Mouse (Mus musculus): ENCODE measurements around the gene Rad51b.

Rad51b gene

GRCm38 (mm10) chr12:79687683-79688386 is 390.8 kb downstream of the Rad51b start:
- POLR2A ChIA-PET, result interaction anchor here in 2 of 4 experiments (0.8 to 1.3 kb wide), 2 partner anchors 8 to 120 kb away, joined by 3 to 8 read pairs; no protein-coding TSS in a partner anchor

GRCm38 (mm10) chr12:79689299-79689698 is 392.2 kb downstream of the Rad51b start:
- ChIA-PET CTCF (no interaction called here), POLR2A (interaction anchor here in 1 of 4 experiments (1.2 kb wide), 1 partner anchor 14 kb away, joined by 5 read pairs; no protein-coding TSS in a partner anchor)

More at GRCm38 (mm10) chr12:79687683-79688386, 390.8 kb downstream of the Rad51b start:
- CTCF ChIA-PET, result interaction anchor here in 1 of 4 experiments (0.6 kb wide), 1 partner anchor 83 kb away, joined by 3 read pairs; no protein-coding TSS in a partner anchor

GRCm38 (mm10) chr12:79691929-79692862 is 395.1 kb downstream of the Rad51b start:
- ChIA-PET CTCF (interaction anchor here in 3 of 4 experiments (0.5 to 0.6 kb wide), 4 partner anchors 21 to 334 kb away, joined by 3 to 9 read pairs (median 6); no protein-coding TSS in a partner anchor), POLR2A (interaction anchor here in 2 of 4 experiments (0.5 to 1.4 kb wide), 4 partner anchors 14 to 791 kb away, joined by 3 to 4 read pairs (median 4); no protein-coding TSS in a partner anchor)

GRCm38 (mm10) chr12:79695832-79696434 is 398.9 kb downstream of the Rad51b start:
- POLR2A ChIA-PET, result interaction anchor here in 2 of 4 experiments (0.5 to 1.0 kb wide), 6 partner anchors 9 to 445 kb away, joined by 3 to 7 read pairs (median 3); no protein-coding TSS in a partner anchor
- CTCF ChIA-PET, result no interaction called here

- ChIA-PET CTCF (no interaction called here), POLR2A (no interaction called here)
These were observed 406.5 kb downstream of the Rad51b start for GRCm38 (mm10) chr12:79703555-79703954.

- ChIA-PET CTCF (no interaction called here), POLR2A (interaction anchor here in 2 of 4 experiments (0.5 to 1.4 kb wide), 4 partner anchors 8 to 103 kb away, joined by 3 read pairs; no protein-coding TSS in a partner anchor)
These were observed 408.6 kb downstream of the Rad51b start for GRCm38 (mm10) chr12:79705501-79706266.

GRCm38 (mm10) chr12:79707565-79708422 is 410.7 kb downstream of the Rad51b start:
- POLR2A ChIA-PET, result interaction anchor here in 1 of 4 experiments (1.4 kb wide), 1 partner anchor 8 kb away, joined by 3 read pairs; no protein-coding TSS in a partner anchor
- CTCF ChIA-PET, result interaction anchor here in 1 of 4 experiments (0.6 kb wide), 1 partner anchor 401 kb away, joined by 3 read pairs; no protein-coding TSS in a partner anchor

- ChIA-PET POLR2A (interaction anchor here in 1 of 4 experiments (1.0 kb wide), 1 partner anchor 103 kb away, joined by 3 read pairs; no protein-coding TSS in a partner anchor), CTCF (no interaction called here)
These were observed 411.3 kb downstream of the Rad51b start for GRCm38 (mm10) chr12:79708423-79708733.

- ChIA-PET POLR2A (interaction anchor here in 2 of 4 experiments (0.6 to 1.2 kb wide), 5 partner anchors 8 to 87 kb away, joined by 3 to 5 read pairs (median 4); no protein-coding TSS in a partner anchor), CTCF (interaction anchor here in 1 of 4 experiments (0.6 kb wide), 2 partner anchors 21 to 52 kb away, joined by 4 to 9 read pairs; no protein-coding TSS in a partner anchor)
These were observed 416.2 kb downstream of the Rad51b start for GRCm38 (mm10) chr12:79713286-79713685.

- CTCF ChIA-PET, result no interaction called here
- POLR2A ChIA-PET, result interaction anchor here in 1 of 4 experiments (0.6 kb wide), 1 partner anchor 97 kb away, joined by 6 read pairs; no protein-coding TSS in a partner anchor
These were observed 417.4 kb downstream of the Rad51b start for GRCm38 (mm10) chr12:79714484-79714883.

- POLR2A ChIA-PET, result interaction anchor here in 1 of 4 experiments (0.6 to 1.2 kb wide), 2 partner anchors 9 to 397 kb away, joined by 3 read pairs; partner anchors contain the start of gene Zfp36l1
- CTCF ChIA-PET, result no interaction called here
These were observed 418.6 kb downstream of the Rad51b start for GRCm38 (mm10) chr12:79715506-79716345.

GRCm38 (mm10) chr12:79719091-79719846 is 422.2 kb downstream of the Rad51b start:
- ChIA-PET POLR2A (interaction anchor here in 1 of 4 experiments (0.6 to 1.4 kb wide), 4 partner anchors 13 to 84 kb away, joined by 3 read pairs; no protein-coding TSS in a partner anchor), CTCF (interaction anchor here in 1 of 4 experiments (0.6 to 1.1 kb wide), 2 partner anchors 42 to 529 kb away, joined by 5 to 9 read pairs; no protein-coding TSS in a partner anchor)

GRCm38 (mm10) chr12:79719847-79720201 is 422.7 kb downstream of the Rad51b start:
- POLR2A ChIA-PET, result interaction anchor here in 1 of 4 experiments (0.6 to 1.4 kb wide), 4 partner anchors 13 to 84 kb away, joined by 3 read pairs; no protein-coding TSS in a partner anchor

GRCm38 (mm10) chr12:79724875-79725274 is 427.8 kb downstream of the Rad51b start:
- POLR2A ChIA-PET, result no interaction called here
- CTCF ChIA-PET, result no interaction called here

More at GRCm38 (mm10) chr12:79719847-79720201, 422.7 kb downstream of the Rad51b start:
- CTCF ChIA-PET, result interaction anchor here in 1 of 4 experiments (0.6 to 1.1 kb wide), 2 partner anchors 42 to 528 kb away, joined by 5 to 9 read pairs; no protein-coding TSS in a partner anchor

- ChIA-PET CTCF (interaction anchor here in 1 of 4 experiments (0.6 kb wide), 1 partner anchor 19 kb away, joined by 3 read pairs; no protein-coding TSS in a partner anchor), POLR2A (interaction anchor here in 2 of 4 experiments (0.6 to 0.7 kb wide), 3 partner anchors 14 to 808 kb away, joined by 4 to 7 read pairs (median 6); no protein-coding TSS in a partner anchor)
These were observed 428.6 kb downstream of the Rad51b start for GRCm38 (mm10) chr12:79725711-79726110.
